Mouse (Mus musculus) bone marrow macrophage, adult 2 months (primary cell): Measurements from ENCODE around the gene Gm26602. TPM values are rescaled to one million over a fixed set of nuclear protein-coding genes. Genes with fewer than 3 reads are reported as not detected.
A peak's percentile ranks its signal among the peaks of the same experiment; 100 is the strongest.

ENCODE experiments used
- H3K27ac ChIP-seq: 2 replicates; pipeline ENCODE4 v1.5.1; 2012; ENCODE audit warnings: low read depth, low read length; ENCODE audit not compliant: insufficient read depth
- H3K4me1 ChIP-seq: 2 replicates; pipeline ENCODE4 v1.6.1; 2012; ENCODE audit warnings: low read length; ENCODE audit not compliant: control insufficient read depth, insufficient read depth
- H3K4me3 ChIP-seq: 2 replicates; pipeline ENCODE4 v1.5.1; 2012; ENCODE audit warnings: mild to moderate bottlenecking, low read length, moderate library complexity; ENCODE audit not compliant: insufficient read depth
- CTCF ChIP-seq: IDR thresholded peaks from 2 replicates; pipeline ENCODE4 v1.5.1; 2012; ENCODE audit warnings: low read depth, mild to moderate bottlenecking, low read length, moderate library complexity
- POLR2A ChIP-seq: IDR thresholded peaks from 2 replicates; pipeline ENCODE4 v1.6.1; 2012; ENCODE audit warnings: mild to moderate bottlenecking, low read depth, low read length, borderline replicate concordance
- polyA plus RNA-seq: library from polyadenylated mRNA; stranded (reverse); fragments of >200 nt; gene quantifications from 2 replicates; pipeline ENCODE4 v1.2.4, GENCODE M21; 2012; ENCODE audit not compliant: missing spikeins, insufficient read depth, insufficient read length

Gene Gm26602
- polyA plus RNA-seq, 1 experiment, result not detected

DNA sequence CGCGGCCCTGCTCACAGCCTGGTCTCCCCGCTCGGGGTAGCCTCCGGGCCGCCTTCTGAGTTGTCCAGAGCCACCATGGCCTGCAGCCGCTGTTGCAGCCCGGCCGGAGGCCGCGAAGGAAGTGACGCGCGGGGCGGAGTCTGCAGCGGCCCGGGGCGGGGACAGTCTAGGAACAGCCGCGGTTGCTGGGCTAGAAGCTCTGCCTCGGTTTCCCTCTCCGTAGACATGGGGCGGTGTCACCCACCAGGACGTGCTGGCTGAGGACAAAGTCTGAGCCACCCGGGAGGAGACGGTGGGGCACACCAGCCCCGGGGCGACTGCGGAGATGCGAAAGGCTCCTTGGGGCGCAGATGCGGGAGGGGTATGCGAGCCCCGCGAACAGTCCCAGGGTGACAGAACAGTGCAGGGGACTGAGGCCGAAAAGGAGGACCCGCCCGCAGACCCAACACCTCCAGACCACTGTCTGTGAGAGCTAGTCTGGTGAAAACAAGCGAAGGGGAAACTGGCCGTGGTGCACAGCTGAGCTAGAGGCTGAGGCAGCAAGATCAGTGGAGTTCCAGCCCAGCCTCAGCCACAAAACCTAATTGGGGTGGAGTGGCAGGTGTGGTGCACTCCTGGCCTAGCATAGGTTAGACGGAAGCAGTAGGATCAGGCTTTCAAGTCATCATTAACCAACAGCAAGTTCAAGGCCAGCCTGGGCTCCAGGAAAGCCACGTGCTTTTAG, 6.3 kb downstream of the Gm26602 start, which contains the start of gene Kiss1r:
TSS of gene Kiss1r (plus strand) at position 164 of the 724 bp plus-strand sequence.
- TF ChIP-seq CTCF, result no peak
- peak; percentile 54; the same call in 1 of the 2 replicates for TF ChIP-seq POLR2A
- Histone ChIP-seq H3K4me3 (peak within 1 kb of the TSS; percentile 98), H3K4me1 (peaks cover 10% of the 10 kb centered on the region), H3K27ac (peak within 1 kb of the TSS; percentile 44)

DNA sequence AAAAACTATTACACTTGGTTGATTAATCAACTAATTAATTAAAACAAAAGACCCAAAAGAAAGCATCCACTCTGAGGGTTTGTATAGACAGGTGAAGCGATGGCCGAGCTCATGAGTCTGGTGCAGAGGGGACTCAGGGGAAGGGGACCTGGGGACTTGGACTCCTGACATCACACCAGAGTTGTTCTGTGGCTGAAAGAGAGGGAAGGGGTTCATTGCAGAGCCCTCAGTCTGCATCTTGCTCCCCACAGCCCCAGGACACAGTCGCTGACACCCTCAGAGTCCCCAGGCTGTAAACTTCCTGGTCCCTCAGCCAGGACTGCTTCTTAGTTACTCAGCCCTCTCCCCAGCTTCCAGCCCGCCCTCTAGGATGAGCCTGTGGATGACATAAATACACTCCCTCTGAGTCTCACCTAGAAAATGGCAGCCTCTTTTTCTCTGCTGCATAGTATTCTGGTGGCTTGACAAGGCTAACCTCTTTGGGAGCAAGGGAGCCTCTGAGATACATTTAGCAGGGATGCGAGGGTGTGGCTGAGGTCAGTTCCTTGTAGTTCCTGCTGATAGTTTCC, 7.0 kb downstream of the Gm26602 start:
- no peak for TF ChIP-seq POLR2A
- no peak for TF ChIP-seq CTCF
- Histone ChIP-seq H3K27ac (no peak overlapping the region), H3K4me1 (peaks cover 10% of the 10 kb centered on the region), H3K4me3 (peak overlapping the region; percentile 98; the same call in 1 of the 2 replicates)

- no peak overlapping the region for H3K4me3 ChIP-seq
- H3K4me1 ChIP-seq, result peaks cover 14% of the 10 kb centered on the region
- TF ChIP-seq POLR2A (no peak), CTCF (no peak)
- no peak overlapping the region for H3K27ac ChIP-seq
Observed at GRCm38 (mm10) chr10:79918231-79919078, 7.8 kb downstream of the Gm26602 start.

DNA sequence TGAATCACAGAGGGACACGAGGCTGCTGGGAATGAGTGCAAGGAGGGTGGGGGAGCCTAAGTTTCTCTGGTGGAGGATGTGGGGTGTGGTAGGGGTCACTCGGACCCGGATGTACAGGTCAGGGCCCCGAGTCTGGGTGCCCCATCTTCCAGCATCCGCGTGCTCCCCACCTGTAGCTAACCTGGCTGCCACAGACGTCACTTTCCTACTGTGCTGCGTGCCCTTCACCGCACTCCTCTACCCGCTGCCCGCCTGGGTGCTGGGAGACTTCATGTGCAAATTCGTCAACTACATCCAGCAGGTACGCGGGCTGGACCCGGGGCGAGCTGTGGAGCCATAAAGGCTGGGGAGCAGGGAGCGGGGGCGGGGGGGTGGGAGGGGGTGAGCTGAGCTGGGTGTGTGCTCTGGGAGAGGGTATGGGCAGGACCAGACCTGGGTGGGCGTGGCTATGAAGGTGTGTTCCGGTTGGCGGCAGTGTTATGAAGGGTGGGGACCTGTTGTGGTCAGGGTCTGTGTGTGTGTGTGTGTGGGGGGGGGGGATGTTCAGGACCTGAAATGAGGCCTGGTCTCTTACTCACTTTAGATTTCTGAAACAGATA, 8.7 kb downstream of the Gm26602 start:
- TF ChIP-seq POLR2A (no peak), CTCF (no peak)
- Histone ChIP-seq H3K4me3 (no peak overlapping the region), H3K4me1 (peaks cover 19% of the 10 kb centered on the region), H3K27ac (no peak overlapping the region)

GRCm38 (mm10) chr10:79920056-79920890, 9.6 kb downstream of the Gm26602 start:
- TF ChIP-seq CTCF, result no peak
- no peak for TF ChIP-seq POLR2A
- H3K27ac ChIP-seq, result no peak overlapping the region
- peaks cover 17% of the 10 kb centered on the region for H3K4me1 ChIP-seq
- H3K4me3 ChIP-seq, result no peak overlapping the region

DNA sequence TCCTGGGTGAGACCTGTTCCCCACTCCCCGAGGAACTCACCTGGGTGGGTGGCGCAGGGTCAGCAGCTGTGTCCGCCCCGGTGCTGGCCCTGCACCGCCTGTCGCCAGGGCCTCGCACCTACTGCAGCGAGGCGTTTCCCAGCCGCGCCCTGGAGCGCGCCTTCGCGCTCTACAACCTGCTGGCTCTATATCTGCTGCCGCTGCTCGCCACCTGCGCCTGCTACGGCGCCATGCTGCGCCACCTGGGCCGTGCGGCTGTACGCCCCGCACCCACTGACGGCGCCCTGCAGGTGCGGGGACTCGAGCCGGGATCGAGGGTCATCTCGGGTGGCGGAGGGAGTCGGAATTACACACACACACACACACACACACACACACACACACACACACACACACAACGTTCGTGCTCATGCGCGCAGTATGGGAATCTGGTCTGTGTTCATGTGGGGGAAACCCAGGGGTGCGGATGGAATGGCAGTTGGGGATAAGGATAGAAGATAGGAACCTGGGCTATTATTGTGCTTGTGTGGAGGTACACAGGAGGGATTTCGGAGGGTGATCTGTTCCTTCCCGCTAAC, 10.4 kb downstream of the Gm26602 start, which contains the start of gene R3hdm4:
TSS of gene R3hdm4 (minus strand) at position 251 of the 578 bp plus-strand sequence.
- Histone ChIP-seq H3K4me3 (no peak within 1 kb of the TSS), H3K27ac (no peak within 1 kb of the TSS), H3K4me1 (peaks cover 14% of the 10 kb centered on the region)
- TF ChIP-seq POLR2A (no peak), CTCF (no peak)

- Histone ChIP-seq H3K4me1 (peaks cover 14% of the 10 kb centered on the region), H3K4me3 (no peak overlapping the region)
Observed at GRCm38 (mm10) chr10:79921572-79921971, 10.9 kb downstream of the Gm26602 start.

GRCm38 (mm10) chr10:79924998-79925784, 14.5 kb downstream of the Gm26602 start:
- TF ChIP-seq POLR2A (no peak), CTCF (peak; percentile 99)
- H3K4me1 ChIP-seq, result peaks cover 20% of the 10 kb centered on the region
- H3K4me3 ChIP-seq, result peak overlapping the region; percentile 77; the same call in 1 of the 2 replicates
- no peak overlapping the region for H3K27ac ChIP-seq

More at GRCm38 (mm10) chr10:79921572-79921971, 10.9 kb downstream of the Gm26602 start:
- H3K27ac ChIP-seq, result no peak overlapping the region
- TF ChIP-seq CTCF (no peak), POLR2A (no peak)
